Mouse (Mus musculus) neural tube, embryonic 14.5 days (tissue): ENCODE measurements around the gene Gm9970. TPM values are rescaled to one million over a fixed set of nuclear protein-coding genes. Genes with fewer than 3 reads are reported as not detected.

Source experiments
- ATAC-seq: fragments of 200-750 bp; cut with Nextera tagmentation; 2 replicates; pipeline ENCODE4 v1.8.0; 2017; ENCODE audit warnings: low read depth, mild to moderate bottlenecking, moderate TSS enrichment, moderate library complexity
- H3K27ac ChIP-seq: fragments of 300-500 bp; sonication (generic); 2 replicates; pipeline ENCODE4 v1.5.1; 2014; ENCODE audit warnings: low read depth, mild to moderate bottlenecking, control low read depth, low read length, moderate library complexity, mixed read lengths
- H3K27me3 ChIP-seq: fragments of 300-500 bp; sonication (generic); 2 replicates; pipeline ENCODE4 v1.6.1; 2014; ENCODE audit warnings: low read length; ENCODE audit not compliant: control insufficient read depth, insufficient read depth
- H3K36me3 ChIP-seq: fragments of 300-500 bp; sonication (generic); 2 replicates; pipeline ENCODE4 v1.6.1; 2014; ENCODE audit warnings: low read length, mixed read lengths; ENCODE audit not compliant: control insufficient read depth, insufficient read depth
- H3K4me1 ChIP-seq: fragments of 300-500 bp; sonication (generic); 2 replicates; pipeline ENCODE4 v1.6.1; 2014; ENCODE audit warnings: low read length; ENCODE audit not compliant: control insufficient read depth, insufficient read depth
- H3K4me2 ChIP-seq: fragments of 300-500 bp; sonication (generic); 2 replicates; pipeline ENCODE4 v1.6.1; 2014; ENCODE audit warnings: mild to moderate bottlenecking, low read depth, low read length, control low read depth
- H3K4me3 ChIP-seq: fragments of 300-500 bp; sonication (generic); 2 replicates; pipeline ENCODE4 v1.5.1; 2014; ENCODE audit warnings: low read depth, low read length, control low read depth, mixed read lengths
- H3K9ac ChIP-seq: fragments of 300-500 bp; sonication (generic); replicated peaks from 2 replicates; pipeline ENCODE4 v1.6.1; 2014; ENCODE audit warnings: low read depth, mild to moderate bottlenecking, control low read depth, low read length, mixed read lengths
- H3K9me3 ChIP-seq: fragments of 300-500 bp; sonication (generic); 2 replicates; pipeline ENCODE4 v1.6.1; 2016; ENCODE audit warnings: low read length; ENCODE audit not compliant: control insufficient read depth
- WGBS: fragments of 180-500 bp; shearing (Covaris S2); extraction: QIAGEN DNeasy Blood & Tissue Kit; methylation state at CpG from one replicate; pipeline ENCODE4 v1.1.7; 2014; 5-methylcytosine and 5-hydroxymethylcytosine counted together
- polyA plus RNA-seq: library from polyadenylated mRNA; unstranded; fragments of >200 nt; fragmentation: Nextera tagmentation; extraction: Ambion mirVana; gene quantifications from 2 replicates; pipeline ENCODE4 v1.2.1, GENCODE M21; 2014

The Gm9970 gene
- polyA plus RNA-seq: 0.54 and 1.4 TPM in 2 replicates

DNA sequence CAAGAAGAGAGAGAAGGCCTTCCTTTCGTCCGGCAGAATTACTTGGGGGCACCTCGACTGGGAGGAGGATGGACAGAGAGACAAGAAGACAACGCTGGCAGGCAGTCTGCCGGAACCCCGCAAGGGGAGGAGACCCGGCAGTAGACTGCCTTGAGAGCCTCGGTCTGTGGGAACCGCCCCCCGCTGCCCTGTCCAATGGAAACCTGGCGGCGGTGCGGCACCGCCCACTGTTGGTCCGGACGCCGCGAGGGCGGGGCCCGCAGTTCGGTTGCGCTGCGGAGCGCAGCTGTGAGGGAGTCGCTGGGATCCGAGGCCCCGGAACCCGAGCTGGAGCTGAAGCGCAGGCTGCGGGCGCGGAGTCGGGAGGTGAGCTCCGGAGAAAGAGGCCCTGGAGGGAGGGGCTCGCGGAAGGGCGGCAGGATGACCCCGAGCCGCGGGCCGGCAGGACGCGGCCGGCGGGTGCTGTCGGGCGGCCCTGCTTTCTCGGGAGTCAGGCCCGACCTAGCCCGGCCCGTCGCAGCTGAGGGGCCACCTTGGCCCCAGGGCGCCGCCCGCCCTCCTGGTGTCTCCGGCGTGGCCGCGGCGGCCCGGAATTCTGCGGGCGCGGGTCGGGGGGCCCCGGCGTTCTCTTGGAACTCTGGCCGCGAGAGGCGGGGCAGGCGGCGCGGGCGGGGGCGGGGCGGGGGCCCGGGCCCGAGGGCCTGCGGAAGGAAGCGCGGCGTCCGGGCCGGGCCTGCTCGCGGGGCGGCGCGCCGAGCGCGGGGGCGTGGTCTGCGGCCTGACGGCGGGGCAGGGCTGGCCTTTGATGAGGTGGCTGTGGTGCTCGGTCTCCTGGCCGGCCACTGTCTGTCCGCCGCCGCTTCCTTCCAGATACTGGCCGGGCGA lies at the start of gene Gm9970, which contains the start of gene Nrbp1:
TSS of gene Gm9970 (minus strand) at position 596 of the 885 bp plus-strand sequence.
TSS of gene Nrbp1 (plus strand) at position 228 of the 885 bp plus-strand sequence.
- no peaks in the 10 kb centered on the region for H3K27me3 ChIP-seq
- WGBS: 1% methylated on average over 59 of the region's 103 CpGs
- peak within 1 kb of the TSS; percentile 84 for H3K4me2 ChIP-seq
- H3K4me3 ChIP-seq: peak within 1 kb of the TSS; percentile 91
- peak; percentile 99 for ATAC-seq
- H3K4me1 ChIP-seq: peaks cover 8% of the 10 kb centered on the region
- H3K36me3 ChIP-seq: peaks cover 15% of the 10 kb centered on the region
- H3K27ac ChIP-seq: peak within 1 kb of the TSS; percentile 93
- no peaks in the 10 kb centered on the region for H3K9me3 ChIP-seq
- H3K9ac ChIP-seq: peak within 1 kb of the TSS; percentile 93

DNA sequence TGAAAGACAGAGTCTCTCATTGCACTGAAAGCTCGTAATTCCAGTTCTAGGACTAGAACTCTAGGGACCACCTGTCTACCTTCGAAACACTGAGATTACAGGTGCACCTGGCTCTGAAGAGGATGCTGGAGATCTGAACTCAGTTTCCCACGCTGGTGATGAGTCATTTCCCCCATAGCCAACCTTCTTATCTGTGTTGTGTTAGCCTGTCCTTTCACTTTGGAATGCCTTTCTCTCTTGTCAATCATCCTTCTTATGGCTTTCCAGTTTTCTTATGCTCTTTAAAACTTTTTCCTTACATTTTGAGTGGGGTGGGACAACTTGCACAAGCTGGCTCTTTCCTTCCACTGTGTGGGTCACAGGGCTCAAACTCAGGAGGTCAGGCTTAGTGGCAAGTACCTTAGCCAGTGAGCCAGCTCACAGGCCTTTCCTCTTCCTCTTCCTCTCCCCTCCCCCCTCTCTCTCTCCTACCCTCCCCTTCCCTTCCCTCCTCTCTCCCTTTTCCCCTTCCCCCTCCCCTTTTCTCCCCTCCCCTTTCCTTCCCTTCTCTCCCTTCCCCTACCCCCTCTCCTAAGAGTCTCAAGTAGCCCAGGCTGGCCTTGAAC lies 48.7 kb upstream of the Gm9970 start:
- Histone ChIP-seq H3K36me3 (peaks cover 36% of the 10 kb centered on the region), H3K27me3 (no peaks in the 10 kb centered on the region), H3K9ac (no peak overlapping the region), H3K9me3 (no peaks in the 10 kb centered on the region), H3K4me2 (peak overlapping the region; percentile 93; the same call in 1 of the 2 replicates), H3K4me3 (no peak overlapping the region), H3K27ac (no peak overlapping the region), H3K4me1 (peaks cover 12% of the 10 kb centered on the region)
- ATAC-seq: no peak
- 91% methylated on average over 3 of the region's 3 CpGs for WGBS

DNA sequence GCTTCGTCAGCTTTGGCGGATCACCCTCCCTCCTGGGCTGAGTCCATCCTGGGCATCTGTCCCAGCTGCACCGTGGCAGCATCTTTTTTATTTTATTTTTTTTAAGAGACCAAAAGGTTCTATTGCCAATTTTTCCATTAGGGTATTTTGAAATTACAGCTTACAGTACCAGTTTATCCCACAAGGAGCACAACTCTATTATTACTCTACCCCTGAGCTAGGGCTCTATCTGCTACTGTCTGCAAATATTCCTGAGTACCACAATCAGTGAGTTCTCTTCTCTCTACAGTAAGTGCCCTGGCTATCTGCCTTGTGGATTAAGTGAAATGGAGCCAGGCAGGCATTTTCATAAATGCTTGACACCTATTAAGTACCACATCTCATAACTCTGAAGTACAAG lies 47.6 kb upstream of the Gm9970 start:
- H3K27me3 ChIP-seq: no peaks in the 10 kb centered on the region
- no peak overlapping the region for H3K9ac ChIP-seq
- H3K36me3 ChIP-seq: peaks cover 40% of the 10 kb centered on the region
- 77% methylated on average over 3 of the region's 3 CpGs for WGBS
- no peak for ATAC-seq
- no peaks in the 10 kb centered on the region for H3K9me3 ChIP-seq
- H3K4me2 ChIP-seq: no peak overlapping the region
- no peak overlapping the region for H3K27ac ChIP-seq
- peaks cover 3% of the 10 kb centered on the region; the same call in 1 of the 2 replicates for H3K4me1 ChIP-seq
- H3K4me3 ChIP-seq: no peak overlapping the region

DNA sequence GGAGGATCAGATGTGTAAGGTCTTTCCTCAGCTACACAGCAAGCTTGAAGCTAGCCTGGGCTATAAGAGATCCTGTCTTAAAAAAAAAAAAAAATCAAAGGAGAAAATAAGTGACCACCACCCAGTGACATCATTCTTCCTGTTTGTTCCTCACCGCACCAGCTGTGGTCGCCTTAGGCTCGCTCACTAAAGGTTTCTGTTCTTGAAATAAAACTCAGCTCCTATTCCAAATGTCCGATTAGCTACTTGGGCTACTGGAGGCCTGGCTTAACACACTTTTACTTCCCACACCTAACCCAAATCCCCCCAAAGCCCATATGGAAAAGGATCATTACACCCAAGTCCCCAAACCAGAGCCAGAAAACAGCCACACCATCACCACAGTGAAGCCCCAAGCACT lies 47.2 kb upstream of the Gm9970 start:
- no peak for ATAC-seq
- H3K4me1 ChIP-seq: 0 out of 2 replicates have a peak, but pooled peaks cover 3% of the 10 kb centered on the region
- no peak overlapping the region for H3K27ac ChIP-seq
- H3K9me3 ChIP-seq: no peaks in the 10 kb centered on the region
- WGBS: 82% methylated on average over 4 of the region's 4 CpGs
- H3K4me2 ChIP-seq: no peak overlapping the region
- no peak overlapping the region for H3K4me3 ChIP-seq
- peaks cover 40% of the 10 kb centered on the region for H3K36me3 ChIP-seq
- no peaks in the 10 kb centered on the region for H3K27me3 ChIP-seq
- H3K9ac ChIP-seq: no peak overlapping the region

DNA sequence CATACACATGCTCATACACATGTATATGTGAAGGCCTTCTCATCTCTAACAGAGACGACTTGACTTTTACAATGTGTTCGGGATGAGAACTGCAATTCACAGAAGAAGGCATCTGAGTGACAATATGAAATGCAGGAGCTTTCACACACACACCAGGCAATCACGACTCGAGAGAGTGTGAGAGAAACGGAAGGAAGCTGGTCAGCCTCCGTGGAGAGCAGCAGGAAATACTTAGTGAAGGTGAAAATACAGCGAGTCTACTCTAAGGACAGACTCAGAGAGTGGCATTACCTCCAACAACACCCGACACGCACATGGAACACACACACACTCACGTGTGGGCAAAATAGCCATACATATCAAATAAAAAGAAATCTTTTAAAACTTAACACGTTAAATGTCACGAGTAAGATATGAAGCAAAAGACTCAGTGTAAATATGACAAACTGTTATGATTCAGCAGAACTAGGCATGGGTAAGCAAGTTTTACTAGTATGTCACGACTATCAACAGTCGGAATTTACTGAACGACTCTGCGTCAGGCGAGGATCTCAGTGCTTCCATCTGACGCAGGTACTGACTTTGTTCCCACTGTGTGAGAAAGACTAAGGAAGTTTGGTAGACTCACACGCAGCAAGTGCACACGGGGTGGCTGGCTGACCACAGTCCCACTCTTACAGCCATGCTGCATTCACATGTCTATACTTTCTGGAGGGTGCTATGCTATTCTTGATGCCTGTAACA lies 38.4 kb upstream of the Gm9970 start:
- H3K4me3 ChIP-seq: no peak overlapping the region
- no peak overlapping the region for H3K9ac ChIP-seq
- no peaks in the 10 kb centered on the region for H3K9me3 ChIP-seq
- H3K27me3 ChIP-seq: no peaks in the 10 kb centered on the region
- ATAC-seq: no peak
- peaks cover 52% of the 10 kb centered on the region for H3K36me3 ChIP-seq
- 89% methylated on average over 20 of the region's 20 CpGs for WGBS
- H3K4me1 ChIP-seq: no peaks in the 10 kb centered on the region
- H3K27ac ChIP-seq: no peak overlapping the region
- no peak overlapping the region for H3K4me2 ChIP-seq

DNA sequence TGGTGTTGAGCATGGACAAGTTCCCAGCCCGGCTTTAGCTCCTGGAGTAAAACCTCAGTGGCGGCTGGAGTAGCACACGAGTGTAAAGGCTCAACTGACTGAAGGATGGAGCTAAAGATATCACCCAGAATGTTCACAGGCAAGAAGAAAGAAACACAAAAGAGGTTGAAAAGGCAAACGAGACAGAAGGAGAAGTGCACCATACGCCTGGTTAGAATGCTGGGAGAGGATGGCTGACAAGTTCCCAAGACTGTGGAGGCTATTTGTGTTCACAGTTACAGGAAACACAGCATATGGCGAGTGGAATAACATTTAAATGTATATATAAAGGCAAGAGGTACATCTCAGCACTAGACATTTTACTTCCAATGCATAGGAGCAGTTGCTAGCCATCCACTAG lies 32.0 kb upstream of the Gm9970 start:
- H3K9me3 ChIP-seq: no peaks in the 10 kb centered on the region
- H3K4me3 ChIP-seq: no peak overlapping the region
- no peak overlapping the region for H3K9ac ChIP-seq
- H3K4me1 ChIP-seq: no peaks in the 10 kb centered on the region
- 92% methylated on average over 6 of the region's 6 CpGs for WGBS
- no peaks in the 10 kb centered on the region for H3K27me3 ChIP-seq
- H3K4me2 ChIP-seq: no peak overlapping the region
- peaks cover 29% of the 10 kb centered on the region for H3K36me3 ChIP-seq
- H3K27ac ChIP-seq: no peak overlapping the region
- no peak for ATAC-seq

DNA sequence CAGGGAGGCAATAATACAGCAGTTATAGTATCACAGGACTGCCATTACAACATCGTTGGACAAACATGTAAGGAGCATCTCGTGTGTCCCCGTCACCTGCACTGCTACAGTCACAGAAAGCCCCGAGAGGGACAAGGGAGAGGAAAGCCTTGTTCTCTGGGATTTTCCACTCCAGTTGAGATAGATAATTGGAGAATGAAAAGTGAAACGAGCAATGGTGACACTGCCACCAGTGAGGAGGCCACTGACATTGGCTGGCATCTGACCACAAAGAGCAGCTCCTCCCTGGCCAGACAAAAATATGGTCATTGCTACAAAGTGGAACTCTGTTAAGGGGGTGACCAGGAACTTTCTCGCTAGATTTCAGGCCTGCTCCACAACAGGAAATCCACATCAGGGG lies 26.7 kb upstream of the Gm9970 start:
- ATAC-seq: no peak
- Histone ChIP-seq H3K27ac (no peak overlapping the region), H3K36me3 (peaks cover 55% of the 10 kb centered on the region)

DNA sequence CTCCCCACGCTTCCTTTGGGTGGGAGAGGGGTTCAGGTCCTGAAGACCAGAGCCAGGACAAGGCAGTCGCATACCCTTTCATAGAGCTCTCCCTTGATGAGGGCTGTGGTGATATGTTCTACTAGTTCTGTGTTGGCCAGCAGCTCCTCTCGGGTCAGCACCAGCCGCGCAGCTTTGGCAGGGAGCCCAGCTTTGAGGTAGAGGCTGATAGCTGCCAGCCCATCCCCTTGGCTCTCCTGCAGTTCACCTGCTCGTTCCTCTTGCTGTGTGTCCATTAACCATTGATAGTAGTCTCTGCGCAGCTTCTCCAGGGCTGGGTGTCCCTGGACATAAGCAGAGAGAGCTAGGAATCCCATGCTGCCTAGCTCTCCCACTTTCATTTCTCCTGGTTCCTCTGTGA lies 25.1 kb upstream of the Gm9970 start:
- H3K27ac ChIP-seq: no peak overlapping the region
- no peaks in the 10 kb centered on the region for H3K4me1 ChIP-seq
- no peak overlapping the region for H3K9ac ChIP-seq
- no peak for ATAC-seq
- no peak overlapping the region for H3K4me3 ChIP-seq
- H3K27me3 ChIP-seq: no peaks in the 10 kb centered on the region
- 96% methylated on average over 7 of the region's 7 CpGs for WGBS
- no peak overlapping the region for H3K4me2 ChIP-seq
- no peaks in the 10 kb centered on the region for H3K9me3 ChIP-seq
- H3K36me3 ChIP-seq: peaks cover 49% of the 10 kb centered on the region

More for the DNA sequence above, 26.7 kb upstream of the Gm9970 start:
- H3K9ac ChIP-seq: no peak overlapping the region
- no peak overlapping the region for H3K4me3 ChIP-seq
- H3K4me2 ChIP-seq: no peak overlapping the region
- no peaks in the 10 kb centered on the region for H3K27me3 ChIP-seq
- H3K9me3 ChIP-seq: no peaks in the 10 kb centered on the region
- WGBS: 71% methylated on average over 6 of the region's 6 CpGs
- H3K4me1 ChIP-seq: no peaks in the 10 kb centered on the region
